Mouse (Mus musculus) megakaryocyte-erythroid progenitor cell, adult 5-6 weeks (primary cell): ENCODE data around the gene Gm21876. TPM values are rescaled to one million over a fixed set of nuclear protein-coding genes. Genes with fewer than 3 reads are reported as not detected.
"Not testable (repeated sequence)": the region's sequence is repeated elsewhere in the genome, so short reads cannot be mapped to it uniquely, and the experiment has no call there.

Experiments used
- ATAC-seq: replicated peaks from 2 replicates; pipeline ENCODE4 v1.8.0; 2016; ENCODE audit warnings: mild to moderate bottlenecking, inconsistent platforms; ENCODE audit not compliant: severe bottlenecking, poor library complexity, low FRiP score, low TSS enrichment
- total RNA-seq, 2 experiments: library from RNA; stranded (forward) in 1 of 2; stranded (reverse) in 1 of 2; fragments of 200-1000, 215-1000 nt in 1 of 2; fragments of >200 nt in 1 of 2; fragmentation: Nextera tagmentation in 1 of 2; gene quantifications; 2 replicates each; pipeline ENCODE4 v1.2.3; 2014 to 2017

Gm21876 gene
- total RNA-seq (2014; fragmentation: Nextera tagmentation) = not detected in 2 replicates
- total RNA-seq (2017) = not detected in 2 replicates

- no peak for ATAC-seq
Measured at GRCm38 (mm10) chrX:21175553-21175952, at the start of gene Gm21876. Gene Gm21876 (minus strand): TSS chrX:21175653.

DNA sequence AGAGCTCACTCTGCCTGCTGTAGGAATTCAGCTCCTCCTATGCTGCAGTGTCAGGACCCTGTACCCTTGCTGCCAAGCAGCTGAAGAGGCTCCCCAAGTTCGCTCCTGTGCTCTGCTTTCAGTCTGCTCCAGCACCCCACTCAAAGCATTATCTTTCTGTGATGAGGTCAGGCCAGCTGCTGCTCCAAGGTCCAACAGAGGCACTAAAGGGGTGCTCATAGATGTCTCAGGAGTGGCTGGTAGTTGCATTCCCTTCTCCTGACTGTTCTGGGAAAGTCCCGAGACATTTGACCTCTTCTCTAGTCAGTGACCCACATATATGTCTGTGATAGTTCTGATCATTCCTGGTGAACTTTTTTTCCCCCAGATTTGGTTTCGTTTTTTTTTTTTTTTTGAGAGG is 45.0 kb upstream of the Gm21876 start:
- no peak for ATAC-seq

- not testable (repeated sequence) for ATAC-seq
Measured at GRCm38 (mm10) chrX:21146675-21147074, 28.8 kb downstream of the Gm21876 start.

Other genes starting within 250 kb of the Gm21876 start
- 0.72 and 5.6 TPM in 2 replicates for gene Cfp, start 244.1 kb downstream of the Gm21876 start, total RNA-seq (2014; fragmentation: Nextera tagmentation)
- 1.8 and 4.2 TPM in 2 replicates for gene Cfp, start 244.1 kb downstream of the Gm21876 start, total RNA-seq (2017)
- gene Elk1, start 225.0 kb downstream of the Gm21876 start, total RNA-seq (2014; fragmentation: Nextera tagmentation) = 5.3 and 9.8 TPM in 2 replicates
- gene Elk1, start 225.0 kb downstream of the Gm21876 start, total RNA-seq (2017) = 2.1 and 2.2 TPM in 2 replicates
- gene Uxt, start 213.6 kb downstream of the Gm21876 start, total RNA-seq (2014; fragmentation: Nextera tagmentation) = 45.3 and 61.1 TPM in 2 replicates
- 30.0 and 42.4 TPM in 2 replicates for gene Uxt, start 213.6 kb downstream of the Gm21876 start, total RNA-seq (2017)
- gene Zfp182, start 113.3 kb downstream of the Gm21876 start, total RNA-seq (2014; fragmentation: Nextera tagmentation) = 15.7 and 19.1 TPM in 2 replicates
- 11.2 and 15.5 TPM in 2 replicates for gene Zfp182, start 113.3 kb downstream of the Gm21876 start, total RNA-seq (2017)
- not detected in 2 replicates for gene Spaca5, start 107.2 kb downstream of the Gm21876 start, total RNA-seq (2014; fragmentation: Nextera tagmentation)
- gene Spaca5, start 107.2 kb downstream of the Gm21876 start, total RNA-seq (2017) = not detected in 2 replicates
- gene Zfp300, start 86.1 kb downstream of the Gm21876 start, total RNA-seq (2014; fragmentation: Nextera tagmentation) = 0.07 TPM in 1 of 2 replicates, not detected in the other
- gene Zfp300, start 86.1 kb downstream of the Gm21876 start, total RNA-seq (2017) = 0.19 TPM in 1 of 2 replicates, not detected in the other
- gene Ssxa1, start 59.8 kb downstream of the Gm21876 start, total RNA-seq (2014; fragmentation: Nextera tagmentation) = not detected in 2 replicates
- not detected in 2 replicates for gene Ssxa1, start 59.8 kb downstream of the Gm21876 start, total RNA-seq (2017)